In genomic region chr1:183237901-183238300, GRCm38 (mm10) we compare ENCODE assay signal across 8 mouse cellular contexts. TPM values are rescaled to one million over a fixed set of nuclear protein-coding genes. Genes with fewer than 3 reads are reported as not detected.
DNase-seq lines count a peak whose midpoint lies in the region; ATAC-seq and TF ChIP-seq lines count a peak whose summit lies in the region.
"Had no signal": no experiment of that assay in that cellular context is flagged by ENCODE, and none has a peak within 500 bp of the region (broad histone marks: within the 10 kb centered on the region; RNA-seq: fewer than 3 reads in every experiment).

No protein-coding gene starts in this region.

- no peak for TF ChIP-seq POLR2A in kidney, adult 2 months (IDR thresholded peaks at IDR 0.05; ENCODE audit: low read depth, low read length)

- TF ChIP-seq CTCF in kidney, adult 2 months (conservative IDR thresholded peaks at IDR 0.05; ENCODE audit: insufficient read depth, insufficient read length, low read depth, low read length): peak; percentile 51

- no peaks in the 10 kb centered on the region for H3K4me1 ChIP-seq in kidney, adult 2 months (ENCODE audit: control insufficient read depth, insufficient read depth, low read length)
- H3K4me1 ChIP-seq in kidney, embryonic 15.5 days: peaks cover 13% of the 10 kb centered on the region
- H3K4me1 ChIP-seq in embryonic facial prominence, embryonic 14.5 days (ENCODE audit: control insufficient read depth, insufficient read depth, low read length): no peaks in the 10 kb centered on the region

- no peak overlapping the region for H3K4me2 ChIP-seq in kidney, embryonic 15.5 days
- H3K4me2 ChIP-seq in embryonic facial prominence, embryonic 14.5 days (ENCODE audit: low read depth, low read length): no peak overlapping the region
- H3K4me2 ChIP-seq: embryonic facial prominence, embryonic 13.5 days had no signal

- no peaks in the 10 kb centered on the region for H3K36me3 ChIP-seq in kidney, adult 2 months (ENCODE audit: control insufficient read depth, insufficient read depth, low read length)
- H3K36me3 ChIP-seq in kidney, embryonic 15.5 days: no peaks in the 10 kb centered on the region
- H3K36me3 ChIP-seq in embryonic facial prominence, embryonic 14.5 days (ENCODE audit: control insufficient read depth, insufficient read depth, low read length): no peaks in the 10 kb centered on the region
- no peaks in the 10 kb centered on the region for H3K36me3 ChIP-seq in splenic B cell, adult 2 months (ENCODE audit: control insufficient read depth, insufficient read depth, low read length, poor library complexity, severe bottlenecking)
- H3K36me3 ChIP-seq: embryonic facial prominence, embryonic 13.5 days had no signal

- no peak overlapping the region for H3K4me3 ChIP-seq in kidney, adult 2 months (ENCODE audit: insufficient read depth, low read depth, low read length)
- H3K4me3 ChIP-seq in kidney, embryonic 15.5 days (replicated peaks): no peak overlapping the region
- no peak overlapping the region for H3K4me3 ChIP-seq in embryonic facial prominence, embryonic 14.5 days (ENCODE audit: low read depth, low read length)
- H3K4me3 ChIP-seq: embryonic facial prominence, embryonic 13.5 days had no signal

- H3K27ac ChIP-seq in kidney, adult 2 months (ENCODE audit: insufficient read depth, low read depth, low read length): no peak overlapping the region
- H3K27ac ChIP-seq in kidney, embryonic 15.5 days: no peak overlapping the region
- H3K27ac ChIP-seq in embryonic facial prominence, embryonic 14.5 days (replicated peaks; ENCODE audit: low read depth, low read length): no peak overlapping the region
- H3K27ac ChIP-seq: embryonic facial prominence, embryonic 13.5 days had no signal

- DNase-seq in kidney, adult 2 months: peak; percentile 44
- DNase-seq in 416B (ENCODE audit: low read depth): peak; percentile 68
- DNase-seq in CD4-positive, CD25-positive, alpha-beta regulatory T cell, adult 2 months (ENCODE audit: low read depth, low spot score): peak; percentile 80
- DNase-seq in embryonic facial prominence, embryonic 14.5 days (ENCODE audit: low spot score): peak; percentile 56
- DNase-seq in splenic B cell, adult 2 months (ENCODE audit: low read depth, low spot score): peak; percentile 49
- DNase-seq in gastrocnemius, postnatal 10 days: no peak

- no peaks in the 10 kb centered on the region for H3K27me3 ChIP-seq in kidney, adult 2 months (replicated peaks; ENCODE audit: control insufficient read depth, insufficient read depth, low read length)
- no peaks in the 10 kb centered on the region for H3K27me3 ChIP-seq in kidney, embryonic 15.5 days
- no peaks in the 10 kb centered on the region for H3K27me3 ChIP-seq in embryonic facial prominence, embryonic 14.5 days (replicated peaks; ENCODE audit: control insufficient read depth, insufficient read depth, low read length)
- no peaks in the 10 kb centered on the region for H3K27me3 ChIP-seq in splenic B cell, adult 2 months (ENCODE audit: control insufficient read depth, insufficient read depth, low read length, poor library complexity, severe bottlenecking)
- H3K27me3 ChIP-seq: embryonic facial prominence, embryonic 13.5 days had no signal

- no peak for ATAC-seq in kidney, embryonic 15.5 days (replicated peaks; ENCODE audit: low FRiP score)
- no peak for ATAC-seq in embryonic facial prominence, embryonic 14.5 days (ENCODE audit: low read depth)

- no peak overlapping the region for H3K9ac ChIP-seq in kidney, embryonic 15.5 days
- no peak overlapping the region for H3K9ac ChIP-seq in embryonic facial prominence, embryonic 14.5 days (ENCODE audit: low read depth, low read length)
- H3K9ac ChIP-seq: embryonic facial prominence, embryonic 13.5 days had no signal

- 12% methylated on average over 2 of the region's 2 CpGs for WGBS in kidney, adult 2 months
- 21% methylated on average over 2 of the region's 2 CpGs for WGBS in kidney, embryonic 15.5 days
- WGBS in embryonic facial prominence, embryonic 14.5 days: 14% methylated on average over 2 of the region's 2 CpGs

- H3K9me3 ChIP-seq in kidney, embryonic 15.5 days (replicated peaks): no peaks in the 10 kb centered on the region
- H3K9me3 ChIP-seq in embryonic facial prominence, embryonic 14.5 days (ENCODE audit: control insufficient read depth, low read length): no peaks in the 10 kb centered on the region
- H3K9me3 ChIP-seq: embryonic facial prominence, embryonic 13.5 days had no signal

RNA-seq across cellular contexts. Expression of gene Disp1, which starts 16.6 kb away (rescaled TPM):
- 5.5 and 5.9 TPM in 2 replicates for polyA plus RNA-seq in kidney, adult 2 months (2012; rRNA removed)
- polyA plus RNA-seq in kidney, embryonic 15.5 days (2015; fragmentation: Nextera tagmentation; extraction: Ambion mirVana): 14.0 and 15.3 TPM in 2 replicates
- polyA plus RNA-seq in embryonic facial prominence, embryonic 14.5 days (2014; fragmentation: Nextera tagmentation; extraction: Ambion mirVana): 17.9 and 21.7 TPM in 2 replicates
- total RNA-seq in gastrocnemius, postnatal 10 days (2021): 10 to 100 TPM in 1 of 2 experiments, 1 to 10 TPM in 1; 8.9 to 13.8 TPM

RNA-seq across cellular contexts. Expression of gene Aida, which starts 58.5 kb away (rescaled TPM):
- 13.2 and 16.8 TPM in 2 replicates for polyA plus RNA-seq in kidney, adult 2 months (2012; rRNA removed)
- polyA plus RNA-seq in kidney, embryonic 15.5 days (2015; fragmentation: Nextera tagmentation; extraction: Ambion mirVana): 45.5 and 50.8 TPM in 2 replicates
- 35.5 and 40.8 TPM in 2 replicates for polyA plus RNA-seq in embryonic facial prominence, embryonic 14.5 days (2014; fragmentation: Nextera tagmentation; extraction: Ambion mirVana)
- 10 to 100 TPM; 32.6 to 38.6 TPM for total RNA-seq in gastrocnemius, postnatal 10 days (2021)

RNA-seq across cellular contexts. Expression of gene Brox, which starts 59.2 kb away (rescaled TPM):
- 15.5 and 19.8 TPM in 2 replicates for polyA plus RNA-seq in kidney, adult 2 months (2012; rRNA removed)
- polyA plus RNA-seq in kidney, embryonic 15.5 days (2015; fragmentation: Nextera tagmentation; extraction: Ambion mirVana): 44.7 and 46.8 TPM in 2 replicates
- polyA plus RNA-seq in embryonic facial prominence, embryonic 14.5 days (2014; fragmentation: Nextera tagmentation; extraction: Ambion mirVana): 49.4 and 50.4 TPM in 2 replicates
- total RNA-seq in gastrocnemius, postnatal 10 days (2021): 10 to 100 TPM; 27.0 to 31.5 TPM
